Mouse (Mus musculus) testis, adult 2 months (tissue): Measurements from ENCODE around the gene Arhgef3.

Source experiments
- CTCF ChIP-seq: fragments of 200-500 bp; IDR thresholded peaks from 2 replicates; pipeline ENCODE4 v1.5.1; 2012; ENCODE audit warnings: low read depth, mild to moderate bottlenecking, inconsistent platforms, low read length, moderate library complexity; ENCODE audit not compliant: control insufficient read depth, insufficient read depth, insufficient replicate concordance
- POLR2A ChIP-seq: fragments of 200-500 bp; IDR thresholded peaks from 2 replicates; pipeline ENCODE4 v1.6.1; 2012; ENCODE audit warnings: low read depth, mild to moderate bottlenecking, inconsistent platforms, low read length, moderate library complexity; ENCODE audit not compliant: control insufficient read depth

DNA sequence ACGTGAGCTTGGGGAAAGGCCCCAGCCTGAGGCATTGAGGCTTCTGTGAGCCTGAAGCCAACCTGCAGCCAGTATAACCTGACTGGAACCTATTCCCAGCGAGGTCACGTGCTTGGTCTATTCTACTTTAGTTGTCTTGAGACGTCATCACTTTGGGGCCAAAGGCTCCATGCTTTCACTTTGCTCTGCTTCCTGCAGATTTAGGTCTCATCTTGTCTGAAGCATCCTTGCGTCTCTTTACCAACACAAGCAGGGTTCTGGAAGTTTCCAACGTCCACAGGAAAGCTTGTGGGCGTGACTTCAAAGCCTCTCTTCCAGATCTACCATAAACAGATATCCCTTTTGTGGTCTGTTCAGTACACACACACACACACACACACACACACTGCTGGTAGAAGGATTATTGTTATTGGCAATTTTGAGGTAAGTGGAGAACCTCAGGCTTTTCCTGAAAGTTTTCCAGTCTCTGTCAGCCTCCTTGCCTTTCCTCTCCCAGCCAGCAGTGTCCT lies 135.6 kb downstream of the Arhgef3 start:
- TF ChIP-seq CTCF (no peak), POLR2A (no peak)
